Mouse (Mus musculus): ENCODE measurements around the gene Vmp1.

DNA sequence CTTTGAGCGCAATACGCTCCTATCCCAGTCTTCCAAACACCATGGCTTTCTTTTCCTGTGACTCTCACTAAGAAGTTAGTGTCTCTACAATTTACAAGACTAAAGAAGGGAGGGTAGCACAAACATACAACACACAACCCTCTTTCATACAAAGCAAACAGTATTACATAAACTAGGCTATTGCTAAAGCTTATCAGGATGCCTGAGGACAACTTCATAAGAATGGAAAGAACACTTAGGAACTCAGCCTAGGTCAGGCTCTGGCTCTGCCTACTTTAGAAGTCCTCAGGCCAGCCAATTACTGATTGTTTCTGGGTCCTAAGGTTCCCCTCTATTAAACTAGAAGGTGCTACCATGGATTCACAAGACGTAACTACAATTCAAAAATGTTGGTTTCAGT lies 2.9 kb downstream of the Vmp1 start:
- no peak for TF ChIP-seq POLR2A (IDR thresholded peaks at IDR 0.05; ENCODE audit: low read depth, low read length)
- TF ChIP-seq CTCF (IDR thresholded peaks at IDR 0.05; ENCODE audit: extremely low read depth, insufficient read depth, insufficient read length, insufficient replicate concordance), result no peak
